Mouse (Mus musculus) liver, postnatal 0 days (tissue): ENCODE measurements around the gene Ap3d1. TPM values are rescaled to one million over a fixed set of nuclear protein-coding genes. Genes with fewer than 3 reads are reported as not detected.

ENCODE experiments used
- ATAC-seq: fragments of 200-750 bp; cut with Nextera tagmentation; 2 replicates; pipeline ENCODE4 v1.8.0; 2017; ENCODE audit warnings: mild to moderate bottlenecking, moderate library complexity
- DNase-seq: peaks from one replicate; pipeline ENCODE4 v3.0.0-alpha.2; 2016
- H3K27ac ChIP-seq: fragments of 300-500 bp; sonication (generic); 2 replicates; pipeline ENCODE4 v1.5.1; 2014; ENCODE audit warnings: antibody characterized with exemption, moderate library complexity, mild to moderate bottlenecking, low read depth
- H3K27me3 ChIP-seq: fragments of 300-500 bp; sonication (generic); 2 replicates; pipeline ENCODE4 v1.6.1; 2014; ENCODE audit warnings: low read length, control low read depth, mixed read lengths; ENCODE audit not compliant: insufficient read depth
- H3K36me3 ChIP-seq: fragments of 300-500 bp; sonication (generic); replicated peaks from 2 replicates; pipeline ENCODE4 v1.6.1; 2014; ENCODE audit warnings: mild to moderate bottlenecking, control low read depth, low read length, moderate library complexity, mixed read lengths; ENCODE audit not compliant: insufficient read depth
- H3K4me1 ChIP-seq: fragments of 300-500 bp; sonication (generic); 2 replicates; pipeline ENCODE4 v1.6.1; 2014; ENCODE audit warnings: antibody characterized with exemption, mild to moderate bottlenecking, control low read depth; ENCODE audit not compliant: insufficient read depth
- H3K4me2 ChIP-seq: fragments of 300-500 bp; sonication (generic); 2 replicates; pipeline ENCODE4 v1.6.1; 2014; ENCODE audit warnings: low read depth, mild to moderate bottlenecking, low read length, moderate library complexity, mixed read lengths
- H3K4me3 ChIP-seq: fragments of 300-500 bp; sonication (generic); 2 replicates; pipeline ENCODE4 v1.5.1; 2014; ENCODE audit warnings: low read depth, low read length
- H3K9ac ChIP-seq: fragments of 300-500 bp; sonication (generic); replicated peaks from 2 replicates; pipeline ENCODE4 v1.6.1; 2014; ENCODE audit warnings: mild to moderate bottlenecking, moderate library complexity
- H3K9me3 ChIP-seq: fragments of 300-500 bp; sonication (generic); 2 replicates; pipeline ENCODE4 v1.6.1; 2016; ENCODE audit warnings: mild to moderate bottlenecking, control low read depth, low read length, mixed read lengths
- CTCF ChIP-seq: sonication (generic); IDR thresholded peaks from 2 replicates; pipeline ENCODE4 v1.5.1; 2016; ENCODE audit warnings: antibody characterized with exemption, low read depth
- EP300 ChIP-seq: IDR thresholded peaks from 2 replicates; pipeline ENCODE4 v1.6.1; 2016; ENCODE audit warnings: antibody characterized with exemption, low read depth, mild to moderate bottlenecking
- WGBS: fragments of 180-500 bp; shearing (Covaris S2); extraction: QIAGEN DNeasy Blood & Tissue Kit; methylation state at CpG from one replicate; pipeline ENCODE4 v1.1.7; 2014; ENCODE audit not compliant: insufficient replicate concordance; 5-methylcytosine and 5-hydroxymethylcytosine counted together
- polyA plus RNA-seq: library from polyadenylated mRNA; unstranded; fragments of >200 nt; fragmentation: Nextera tagmentation; extraction: Ambion mirVana; gene quantifications from 2 replicates; pipeline ENCODE4 v1.2.1, GENCODE M21; 2015

Gene Ap3d1
- polyA plus RNA-seq, 1 experiment from 2014 or later, result 19.0 TPM

GRCm38 (mm10) chr10:80686617-80687016 is 55.4 kb downstream of the Ap3d1 start:
- ATAC-seq, result no peak
- peaks cover 19% of the 10 kb centered on the region; the same call in 1 of the 2 replicates for H3K4me1 ChIP-seq
- H3K9me3 ChIP-seq, result no peaks in the 10 kb centered on the region
- H3K4me2 ChIP-seq, result no peak overlapping the region
- no peak for DNase-seq
- H3K9ac ChIP-seq, result no peak overlapping the region
- no peak overlapping the region for H3K4me3 ChIP-seq
- peaks cover 44% of the 10 kb centered on the region for H3K36me3 ChIP-seq
- 0 out of 2 replicates have a peak overlapping the region, but pooled peaks have one; percentile 18 for H3K27ac ChIP-seq
- H3K27me3 ChIP-seq, result no peaks in the 10 kb centered on the region
- TF ChIP-seq CTCF, result no peak
- WGBS, result 92% methylated on average over 3 of the region's 3 CpGs

- no peak overlapping the region for H3K4me3 ChIP-seq
- no peaks in the 10 kb centered on the region for H3K9me3 ChIP-seq
- TF ChIP-seq EP300, result peak; percentile 96
- TF ChIP-seq CTCF, result no peak
- no peaks in the 10 kb centered on the region for H3K27me3 ChIP-seq
- H3K4me2 ChIP-seq, result peak overlapping the region; percentile 61
- H3K9ac ChIP-seq, result peak overlapping the region; percentile 50; the same call in 1 of the 2 replicates
- peak; percentile 65 for ATAC-seq
- H3K27ac ChIP-seq, result peak overlapping the region; percentile 82
- H3K4me1 ChIP-seq, result peaks cover 23% of the 10 kb centered on the region
- DNase-seq, result no peak
- WGBS, result 56% methylated on average over 4 of the region's 4 CpGs
- H3K36me3 ChIP-seq, result peaks cover 32% of the 10 kb centered on the region
Measured at GRCm38 (mm10) chr10:80684984-80685383, 57.1 kb downstream of the Ap3d1 start.

GRCm38 (mm10) chr10:80684214-80684613 is 57.9 kb downstream of the Ap3d1 start:
- H3K4me2 ChIP-seq, result no peak overlapping the region
- peak overlapping the region; percentile 82 for H3K27ac ChIP-seq

GRCm38 (mm10) chr10:80683647-80684046 is 58.4 kb downstream of the Ap3d1 start:
- Histone ChIP-seq H3K27me3 (no peaks in the 10 kb centered on the region), H3K4me1 (peaks cover 36% of the 10 kb centered on the region), H3K27ac (no peak overlapping the region), H3K4me2 (no peak overlapping the region), H3K36me3 (peaks cover 23% of the 10 kb centered on the region), H3K4me3 (no peak overlapping the region), H3K9me3 (no peaks in the 10 kb centered on the region), H3K9ac (no peak overlapping the region)
- 95% methylated on average over 1 of the region's 1 CpGs for WGBS
- no peak for TF ChIP-seq EP300
- ATAC-seq, result no peak
- no peak for DNase-seq

More at GRCm38 (mm10) chr10:80684214-80684613, 57.9 kb downstream of the Ap3d1 start:
- peaks cover 25% of the 10 kb centered on the region for H3K36me3 ChIP-seq
- H3K4me1 ChIP-seq, result peaks cover 31% of the 10 kb centered on the region
- ATAC-seq (peak; percentile 68), DNase-seq (peak; percentile 82)
- TF ChIP-seq EP300 (no peak), CTCF (peak; percentile 99)
- 51% methylated on average over 6 of the region's 6 CpGs for WGBS
- H3K9ac ChIP-seq, result no peak overlapping the region
- no peak overlapping the region for H3K4me3 ChIP-seq
- no peaks in the 10 kb centered on the region for H3K27me3 ChIP-seq
- no peaks in the 10 kb centered on the region for H3K9me3 ChIP-seq

- Histone ChIP-seq H3K4me3 (no peak overlapping the region), H3K4me1 (peaks cover 49% of the 10 kb centered on the region), H3K9ac (no peak overlapping the region), H3K27ac (peak overlapping the region; percentile 42; the same call in 1 of the 2 replicates), H3K4me2 (no peak overlapping the region), H3K36me3 (peaks cover 19% of the 10 kb centered on the region), H3K9me3 (no peaks in the 10 kb centered on the region), H3K27me3 (no peaks in the 10 kb centered on the region)
- TF ChIP-seq CTCF, result no peak
- no peak for TF ChIP-seq EP300
- DNase-seq (no peak), ATAC-seq (no peak)
- WGBS, result 75% methylated on average over 6 of the region's 6 CpGs
Measured at GRCm38 (mm10) chr10:80682003-80682402, 60.1 kb downstream of the Ap3d1 start.

- no peak for DNase-seq
- TF ChIP-seq CTCF, result no peak
- TF ChIP-seq EP300, result no peak
- 64% methylated on average over 2 of the region's 2 CpGs for WGBS
- Histone ChIP-seq H3K4me3 (no peak overlapping the region), H3K27me3 (no peaks in the 10 kb centered on the region), H3K4me2 (no peak overlapping the region), H3K36me3 (0 out of 2 replicates have a peak, but pooled peaks cover 3% of the 10 kb centered on the region), H3K4me1 (peaks cover 46% of the 10 kb centered on the region), H3K9me3 (no peaks in the 10 kb centered on the region), H3K9ac (no peak overlapping the region; the same call in 1 of the 2 replicates), H3K27ac (peak overlapping the region; percentile 100)
- ATAC-seq, result no peak
Measured at GRCm38 (mm10) chr10:80680260-80680696, 61.8 kb downstream of the Ap3d1 start.
